In the genomic region with DNA sequence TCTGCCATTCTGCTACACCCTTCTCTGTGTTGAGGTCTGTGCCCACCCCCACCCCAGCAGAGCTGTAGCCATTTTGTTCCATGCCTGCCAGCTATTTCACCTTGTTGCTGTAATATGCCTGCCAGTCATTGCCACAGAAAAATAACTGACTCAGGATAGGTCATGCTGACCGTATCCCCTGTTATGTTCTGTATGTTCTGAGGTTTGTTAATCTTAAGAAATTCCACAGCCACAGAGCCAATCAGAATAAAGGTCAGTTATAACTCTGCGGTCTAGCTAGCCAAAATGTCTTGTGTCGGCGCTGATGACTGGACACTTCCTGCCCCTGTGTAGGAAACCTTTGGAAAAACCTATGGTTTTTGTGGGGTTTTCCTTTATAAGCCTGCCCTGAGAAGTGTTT, we compare ENCODE assay signal across 26 mouse cellular contexts.
A peak's percentile ranks its signal among the peaks of the same experiment; 100 is the strongest.
DNase-seq lines count a peak whose midpoint lies in the region; ATAC-seq and TF ChIP-seq lines count a peak whose summit lies in the region.
"Had no signal": no experiment of that assay in that cellular context is flagged by ENCODE, and none has a peak within 500 bp of the region (broad histone marks: within the 10 kb centered on the region; RNA-seq: fewer than 3 reads in every experiment).

No protein-coding gene starts in this region.

- H3K4me3 ChIP-seq in midbrain, postnatal 0 days (ENCODE audit: low read depth, low read length) = no peak overlapping the region
- H3K4me3 ChIP-seq: embryonic facial prominence, embryonic 12.5 days; embryonic facial prominence, embryonic 15.5 days; erythroblast, embryonic 14.5 days; forebrain, embryonic 10.5 days; forebrain, embryonic 13.5 days; gastrocnemius, adult 2 months; hindbrain, embryonic 12.5 days; hindbrain, embryonic 15.5 days had no signal

- no peaks in the 10 kb centered on the region for H3K9me3 ChIP-seq in midbrain, postnatal 0 days (ENCODE audit: low read length)
- H3K9me3 ChIP-seq: embryonic facial prominence, embryonic 12.5 days; embryonic facial prominence, embryonic 15.5 days; forebrain, embryonic 10.5 days; forebrain, embryonic 13.5 days; hindbrain, embryonic 12.5 days; hindbrain, embryonic 15.5 days had no signal

- no peaks in the 10 kb centered on the region for H3K4me1 ChIP-seq in midbrain, postnatal 0 days (ENCODE audit: insufficient read depth, low read length)
- H3K4me1 ChIP-seq: embryonic facial prominence, embryonic 12.5 days; embryonic facial prominence, embryonic 15.5 days had no signal

- ATAC-seq in granulocyte monocyte progenitor cell, adult 5-6 weeks (replicated peaks; ENCODE audit: poor library complexity, severe bottlenecking) = peak; percentile 25
- no peak for ATAC-seq in midbrain, postnatal 0 days (ENCODE audit: low FRiP score)
- ATAC-seq: forebrain, embryonic 13.5 days; forebrain, embryonic 16.5 days; intestine, postnatal 0 days; Patski had no signal

- H3K9ac ChIP-seq in midbrain, postnatal 0 days (replicated peaks; ENCODE audit: low read length, poor library complexity, severe bottlenecking) = no peak overlapping the region
- H3K9ac ChIP-seq: embryonic facial prominence, embryonic 12.5 days; embryonic facial prominence, embryonic 15.5 days; forebrain, embryonic 13.5 days; hindbrain, embryonic 12.5 days; hindbrain, embryonic 15.5 days had no signal

- H3K27ac ChIP-seq in midbrain, postnatal 0 days (ENCODE audit: low read depth, low read length) = no peak overlapping the region
- H3K27ac ChIP-seq: embryonic facial prominence, embryonic 12.5 days; embryonic facial prominence, embryonic 15.5 days; forebrain, embryonic 10.5 days; forebrain, embryonic 13.5 days; gastrocnemius, adult 2 months; hindbrain, embryonic 12.5 days; hindbrain, embryonic 15.5 days had no signal

- DNase-seq in 416B (ENCODE audit: low read depth) (peak; percentile 87), adipocyte (ENCODE audit: low spot score) (peak; percentile 38)
- no peak for DNase-seq in thymus, postnatal 14 days
- DNase-seq in adrenal gland, adult 2 months = no peak
- DNase-seq in midbrain, postnatal 0 days (ENCODE audit: low spot score) = no peak
- DNase-seq: adrenal gland, postnatal 10 days; adrenal gland, postnatal 36 days; cerebellum, adult 18-20 months; cerebellum, adult 9-10 months; cerebellum, postnatal 25 days; gastrocnemius, adult 2 months; gastrocnemius, postnatal 36 days; heart, adult 11 months; kidney, adult 2 months had no signal

- H3K4me2 ChIP-seq in midbrain, postnatal 0 days (ENCODE audit: low read depth, low read length, poor library complexity, severe bottlenecking) = no peak overlapping the region
- H3K4me2 ChIP-seq: embryonic facial prominence, embryonic 12.5 days; embryonic facial prominence, embryonic 15.5 days; forebrain, embryonic 13.5 days; heart, embryonic 11.5 days; hindbrain, embryonic 12.5 days; hindbrain, embryonic 15.5 days had no signal

- WGBS in midbrain, postnatal 0 days = 93% methylated on average over 4 of the region's 4 CpGs

- no peak for TF ChIP-seq CTCF in midbrain, postnatal 0 days (IDR thresholded peaks at IDR 0.05)

- H3K36me3 ChIP-seq in midbrain, postnatal 0 days (ENCODE audit: insufficient read depth, low read length) = no peaks in the 10 kb centered on the region
- H3K36me3 ChIP-seq: embryonic facial prominence, embryonic 12.5 days; embryonic facial prominence, embryonic 15.5 days; forebrain, embryonic 10.5 days; hindbrain, embryonic 12.5 days; hindbrain, embryonic 15.5 days had no signal

- H3K27me3 ChIP-seq in midbrain, postnatal 0 days (ENCODE audit: insufficient read depth, low read length) = no peaks in the 10 kb centered on the region
- H3K27me3 ChIP-seq: embryonic facial prominence, embryonic 12.5 days; embryonic facial prominence, embryonic 15.5 days; forebrain, embryonic 13.5 days; hindbrain, embryonic 12.5 days; hindbrain, embryonic 15.5 days; Patski had no signal

Comparison
In these comparisons a context has a peak if more than half of its experiments do, and no peak if none do; other contexts are left out.
1. DNase-seq: peak in 416B (single experiment) and adipocyte (single experiment); none in thymus, postnatal 14 days (single experiment), adrenal gland, adult 2 months (single experiment) and midbrain, postnatal 0 days (single experiment).